Mouse (Mus musculus) 416B (cell line): ENCODE measurements around the gene Ticrr.

Source experiments
- DNase-seq: peaks from one replicate; pipeline ENCODE4 v3.0.0; 2011; ENCODE audit warnings: low read depth

The Ticrr gene

DNA sequence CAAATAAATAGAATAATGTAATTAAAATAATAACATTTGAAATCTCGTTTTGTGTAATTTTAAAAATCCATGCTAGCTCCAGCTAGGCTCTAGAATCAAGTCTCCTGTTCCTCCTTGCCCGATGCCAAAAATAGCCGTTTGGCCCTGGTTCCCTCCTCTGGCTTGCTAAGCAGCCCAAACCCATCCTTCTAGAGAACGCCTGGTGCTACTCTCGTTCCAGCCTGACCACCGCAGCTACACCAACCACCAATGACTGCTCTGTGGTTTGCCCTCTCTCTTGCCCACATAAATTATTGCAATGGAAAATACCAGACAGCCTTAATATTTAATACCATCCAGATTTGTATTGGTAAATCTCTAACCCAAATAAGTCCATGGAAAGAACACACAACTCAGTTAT, 87.7 kb downstream of the Ticrr start:
- DNase-seq, result no peak
